Mouse (Mus musculus) limb, embryonic 15.5 days (tissue): ENCODE data around the gene Tmem151a. TPM values are rescaled to one million over a fixed set of nuclear protein-coding genes. Genes with fewer than 3 reads are reported as not detected.
A peak's percentile ranks its signal among the peaks of the same experiment; 100 is the strongest.

Source experiments
- ATAC-seq: fragments of 200-750 bp; cut with Nextera tagmentation; 2 replicates; pipeline ENCODE4 v1.8.0; 2017; ENCODE audit warnings: low read depth, moderate TSS enrichment; ENCODE audit not compliant: insufficient number of reproducible peaks, low FRiP score, low TSS enrichment
- H3K27ac ChIP-seq: fragments of 300-500 bp; sonication (generic); 2 replicates; pipeline ENCODE4 v1.5.1; 2015; ENCODE audit warnings: moderate library complexity, mild to moderate bottlenecking, inconsistent platforms
- H3K27me3 ChIP-seq: fragments of 300-500 bp; sonication (generic); 2 replicates; pipeline ENCODE4 v1.6.1; 2015; ENCODE audit warnings: inconsistent platforms
- H3K36me3 ChIP-seq: fragments of 300-500 bp; sonication (generic); 2 replicates; pipeline ENCODE4 v1.6.1; 2015; ENCODE audit warnings: inconsistent platforms
- H3K4me1 ChIP-seq: fragments of 300-500 bp; sonication (generic); 2 replicates; pipeline ENCODE4 v1.6.1; 2015; ENCODE audit warnings: inconsistent platforms
- H3K4me2 ChIP-seq: fragments of 300-500 bp; sonication (generic); 2 replicates; pipeline ENCODE4 v1.6.1; 2015; ENCODE audit warnings: mild to moderate bottlenecking, inconsistent platforms
- H3K4me3 ChIP-seq: fragments of 300-500 bp; sonication (generic); 2 replicates; pipeline ENCODE4 v1.5.1; 2015; ENCODE audit warnings: mild to moderate bottlenecking, inconsistent platforms
- H3K9ac ChIP-seq: fragments of 300-500 bp; sonication (generic); 2 replicates; pipeline ENCODE4 v1.6.1; 2015; ENCODE audit warnings: inconsistent platforms
- H3K9me3 ChIP-seq: fragments of 300-500 bp; sonication (generic); 2 replicates; pipeline ENCODE4 v1.6.1; 2016; ENCODE audit warnings: inconsistent platforms
- WGBS: fragments of 180-500 bp; shearing (Covaris S2); methylation state at CpG from one replicate; pipeline ENCODE4 v1.1.7; 2015; 5-methylcytosine and 5-hydroxymethylcytosine counted together
- polyA plus RNA-seq: library from polyadenylated mRNA; unstranded; fragments of >200 nt; fragmentation: Nextera tagmentation; extraction: Ambion mirVana; gene quantifications from 2 replicates; pipeline ENCODE4 v1.2.1, GENCODE M21; 2015

Gene Tmem151a
- polyA plus RNA-seq, 1 experiment from 2014 or later: 2.2 TPM

DNA sequence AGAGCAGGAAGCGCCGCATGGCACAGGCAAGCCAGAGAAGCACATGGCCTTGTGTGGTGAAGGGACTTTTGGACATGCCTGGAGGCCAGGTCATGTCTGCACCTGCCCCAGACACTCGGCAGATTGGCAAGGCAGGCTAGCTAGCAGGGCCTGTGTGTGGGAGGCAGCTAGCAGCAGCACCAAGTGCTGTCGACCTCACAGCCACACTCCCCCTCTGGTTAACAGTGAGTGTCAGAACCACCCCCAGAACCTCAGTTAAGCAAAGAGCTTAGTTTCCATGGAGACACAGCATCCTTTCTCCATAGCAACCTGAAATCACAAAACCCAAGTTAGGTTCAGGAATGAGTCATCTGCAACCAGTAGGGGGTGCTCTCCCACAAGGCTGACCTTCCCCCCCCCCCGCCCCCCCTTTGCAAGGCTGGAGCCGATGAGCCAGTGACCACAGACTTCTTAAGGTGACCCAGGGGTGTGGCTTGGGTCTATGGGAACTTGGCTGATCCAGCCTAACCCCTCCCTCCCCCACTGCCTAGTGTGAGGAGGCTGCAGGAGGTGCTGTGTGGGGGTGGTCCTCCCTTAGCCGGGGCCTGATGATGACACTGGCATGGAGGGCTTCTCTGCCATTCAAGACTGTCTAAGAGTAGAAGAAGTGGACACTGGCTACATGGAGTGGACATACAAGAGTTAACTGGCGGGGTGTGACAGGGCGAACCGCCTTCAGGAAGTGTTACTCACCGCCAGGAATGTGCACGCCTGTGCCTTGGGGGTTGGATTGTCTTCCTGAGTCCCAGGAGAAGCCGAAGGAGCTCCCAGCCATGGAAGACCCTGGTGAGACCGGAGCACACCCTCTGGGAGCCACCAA, 35.1 kb downstream of the Tmem151a start, which contains the start of gene Rin1:
TSS of gene Rin1 (plus strand) at position 435 of the 859 bp plus-strand sequence.
- Histone ChIP-seq H3K4me3 (peak within 1 kb of the TSS; percentile 27), H3K27me3 (peaks cover 44% of the 10 kb centered on the region), H3K27ac (peak within 1 kb of the TSS; percentile 27; the same call in 1 of the 2 replicates), H3K36me3 (peaks cover 48% of the 10 kb centered on the region), H3K4me2 (peak within 1 kb of the TSS; percentile 32), H3K9ac (0 out of 2 replicates have a peak within 1 kb of the TSS, but pooled peaks have one; percentile 20), H3K4me1 (peaks cover 35% of the 10 kb centered on the region), H3K9me3 (no peaks in the 10 kb centered on the region)
- WGBS: 14% methylated on average over 13 of the region's 14 CpGs
- ATAC-seq: no peak

DNA sequence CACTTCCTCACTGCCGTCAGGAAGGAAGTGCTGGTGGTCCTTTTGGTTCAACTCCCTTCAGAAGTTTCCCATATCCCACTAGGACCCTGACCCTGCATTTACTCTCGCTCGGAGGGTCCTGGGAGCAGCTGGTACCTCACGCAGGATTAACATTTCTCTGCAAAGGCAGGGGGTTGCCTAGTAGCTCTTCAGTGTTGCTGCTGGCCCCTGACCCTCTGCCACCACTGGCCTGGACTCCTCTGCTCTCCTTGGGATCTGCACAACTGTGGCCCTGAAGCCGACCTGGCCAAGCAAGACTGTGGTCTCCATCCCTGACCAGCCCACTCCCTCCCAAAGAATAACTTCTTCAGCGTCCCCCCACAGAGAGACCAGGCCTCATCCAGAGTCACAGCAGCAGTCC, 36.0 kb downstream of the Tmem151a start:
- Histone ChIP-seq H3K4me1 (peaks cover 35% of the 10 kb centered on the region), H3K27me3 (peaks cover 44% of the 10 kb centered on the region), H3K27ac (no peak overlapping the region), H3K9ac (no peak overlapping the region), H3K4me2 (no peak overlapping the region), H3K9me3 (no peaks in the 10 kb centered on the region), H3K4me3 (no peak overlapping the region), H3K36me3 (peaks cover 48% of the 10 kb centered on the region)
- WGBS: 78% methylated on average over 6 of the region's 6 CpGs
- no peak for ATAC-seq

DNA sequence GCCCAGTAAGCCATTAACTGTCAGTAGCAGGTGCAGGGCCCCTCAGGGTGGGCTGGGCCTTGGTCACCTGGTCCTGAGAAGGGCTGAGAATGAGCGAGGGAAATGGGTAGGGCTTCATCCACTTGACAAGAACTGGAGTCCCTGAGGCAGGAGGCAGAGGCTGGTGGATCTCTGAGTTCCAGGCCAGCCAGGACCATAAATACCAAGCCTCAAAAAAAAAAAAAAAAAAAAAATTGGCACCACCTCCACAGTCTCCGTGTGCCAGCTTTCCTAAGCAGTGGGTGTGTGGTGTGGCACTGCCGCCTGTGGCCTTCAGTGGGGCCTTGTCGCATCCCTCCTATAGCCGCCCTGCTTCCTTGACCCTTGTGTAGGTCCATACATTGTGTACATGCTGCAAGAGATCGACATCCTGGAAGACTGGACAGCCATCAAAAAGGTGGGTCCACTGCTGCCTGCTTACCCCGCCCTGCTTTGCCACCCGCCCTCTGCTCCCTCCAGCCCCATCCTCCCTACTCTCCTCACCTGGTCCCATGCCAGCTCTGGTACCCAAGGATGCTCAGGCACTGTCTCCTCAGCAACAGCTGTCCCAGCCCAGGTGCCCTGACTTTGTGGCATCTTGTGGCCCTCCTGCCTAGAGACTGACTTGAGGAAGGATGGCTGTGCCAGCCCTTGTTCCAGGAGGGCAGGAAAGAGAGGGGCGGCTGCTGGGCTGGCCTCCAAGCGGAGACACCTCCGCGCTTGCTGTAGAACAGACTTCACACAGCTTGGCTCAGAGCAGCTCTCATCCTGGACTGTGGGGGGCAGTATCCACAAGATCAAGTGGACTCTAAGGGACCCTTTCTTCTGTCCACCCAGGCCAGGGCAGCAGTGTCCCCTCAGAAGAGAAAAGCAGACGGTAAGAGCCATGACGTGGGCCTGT, 36.9 kb downstream of the Tmem151a start:
- H3K36me3 ChIP-seq: peaks cover 48% of the 10 kb centered on the region
- H3K9me3 ChIP-seq: no peaks in the 10 kb centered on the region
- WGBS: 85% methylated on average over 14 of the region's 14 CpGs
- H3K4me2 ChIP-seq: no peak overlapping the region
- peaks cover 36% of the 10 kb centered on the region for H3K27me3 ChIP-seq
- peaks cover 32% of the 10 kb centered on the region for H3K4me1 ChIP-seq
- H3K27ac ChIP-seq: no peak overlapping the region
- H3K9ac ChIP-seq: no peak overlapping the region
- H3K4me3 ChIP-seq: no peak overlapping the region
- no peak for ATAC-seq

DNA sequence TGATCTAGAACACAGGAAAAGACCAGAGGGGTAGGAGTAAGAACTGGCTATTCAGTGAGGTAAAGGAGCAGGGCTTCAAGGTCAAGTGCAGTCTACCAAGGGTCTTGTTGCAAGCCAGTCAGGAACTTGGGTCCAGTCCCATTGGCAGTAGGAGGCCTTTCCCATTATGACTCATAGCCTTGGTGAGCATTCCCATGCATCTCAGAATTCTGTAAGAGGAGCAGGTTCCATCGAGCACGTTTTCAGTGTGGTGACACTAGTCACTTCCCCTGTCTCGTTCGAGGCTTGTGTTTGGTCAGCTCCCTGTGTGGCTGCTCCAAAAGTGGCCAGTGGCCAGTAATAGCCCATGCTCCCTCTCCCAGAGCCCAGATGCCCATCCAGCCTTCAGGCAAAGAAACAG, 39.8 kb downstream of the Tmem151a start:
- no peaks in the 10 kb centered on the region for H3K9me3 ChIP-seq
- no peak overlapping the region for H3K4me3 ChIP-seq
- no peak overlapping the region for H3K4me2 ChIP-seq
- H3K27me3 ChIP-seq: peaks cover 7% of the 10 kb centered on the region
- WGBS: 80% methylated on average over 4 of the region's 4 CpGs
- H3K36me3 ChIP-seq: peaks cover 55% of the 10 kb centered on the region
- H3K9ac ChIP-seq: no peak overlapping the region
- peaks cover 25% of the 10 kb centered on the region for H3K4me1 ChIP-seq
- no peak overlapping the region for H3K27ac ChIP-seq
- no peak for ATAC-seq

- Histone ChIP-seq H3K9me3 (no peaks in the 10 kb centered on the region), H3K4me2 (peak overlapping the region; percentile 95), H3K9ac (peak overlapping the region; percentile 61), H3K27ac (peak overlapping the region; percentile 63), H3K36me3 (peaks cover 20% of the 10 kb centered on the region), H3K27me3 (no peaks in the 10 kb centered on the region), H3K4me3 (peak overlapping the region; percentile 87), H3K4me1 (peaks cover 35% of the 10 kb centered on the region)
- ATAC-seq: no peak
- WGBS: 3% methylated on average over 16 of the region's 16 CpGs
Measured at GRCm38 (mm10) chr19:5041588-5041987, 43.7 kb downstream of the Tmem151a start.

GRCm38 (mm10) chr19:5040862-5041523, 44.3 kb downstream of the Tmem151a start, which contains the start of gene Brms1:
TSS of gene Brms1 (plus strand) at chr19:5041354.
- peaks cover 14% of the 10 kb centered on the region for H3K36me3 ChIP-seq
- H3K9ac ChIP-seq: peak within 1 kb of the TSS; percentile 61
- no peaks in the 10 kb centered on the region for H3K27me3 ChIP-seq
- H3K9me3 ChIP-seq: no peaks in the 10 kb centered on the region
- peak; percentile 75 for ATAC-seq
- H3K4me3 ChIP-seq: peak within 1 kb of the TSS; percentile 87
- peak within 1 kb of the TSS; percentile 63 for H3K27ac ChIP-seq
- WGBS: 7% methylated on average over 40 of the region's 40 CpGs
- H3K4me2 ChIP-seq: peak within 1 kb of the TSS; percentile 95
- H3K4me1 ChIP-seq: peaks cover 35% of the 10 kb centered on the region

DNA sequence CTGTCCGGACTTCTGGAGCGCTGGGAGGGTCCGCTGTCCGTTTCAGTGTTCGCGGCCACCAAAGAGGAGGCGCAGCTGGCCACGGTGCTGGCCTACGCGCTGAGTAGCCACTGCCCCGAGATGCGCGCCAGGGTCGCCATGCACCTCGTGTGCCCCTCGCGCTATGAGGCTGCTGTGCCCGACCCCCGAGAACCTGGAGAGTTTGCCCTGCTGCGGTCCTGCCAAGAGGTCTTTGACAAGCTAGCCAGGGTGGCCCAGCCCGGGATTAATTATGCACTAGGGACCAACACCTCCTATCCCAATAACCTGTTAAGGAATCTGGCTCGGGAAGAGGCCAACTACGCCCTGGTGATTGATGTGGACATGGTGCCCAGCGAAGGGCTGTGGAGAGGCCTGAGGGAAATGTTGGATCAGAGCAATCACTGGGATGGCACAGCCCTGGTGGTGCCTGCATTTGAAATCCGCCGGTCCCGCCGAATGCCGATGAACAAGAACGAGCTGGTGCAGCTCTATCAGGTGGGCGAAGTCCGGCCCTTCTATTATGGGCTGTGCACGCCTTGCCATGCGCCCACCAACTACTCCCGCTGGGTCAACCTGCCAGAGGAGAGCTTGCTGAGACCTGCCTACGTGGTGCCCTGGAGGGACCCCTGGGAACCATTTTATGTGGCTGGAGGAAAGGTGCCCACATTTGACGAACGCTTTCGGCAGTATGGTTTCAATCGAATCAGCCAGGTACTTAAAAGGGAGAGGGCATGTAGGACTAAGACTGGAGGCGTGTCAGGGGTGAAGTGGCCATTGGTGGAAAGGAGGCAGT, 45.8 kb downstream of the Tmem151a start:
- Histone ChIP-seq H3K4me2 (peak overlapping the region; percentile 95), H3K4me1 (peaks cover 35% of the 10 kb centered on the region), H3K27ac (peak overlapping the region; percentile 76; the same call in 1 of the 2 replicates), H3K36me3 (0 out of 2 replicates have a peak, but pooled peaks cover 8% of the 10 kb centered on the region), H3K9ac (peak overlapping the region; percentile 89), H3K27me3 (no peaks in the 10 kb centered on the region), H3K9me3 (no peaks in the 10 kb centered on the region), H3K4me3 (peak overlapping the region; percentile 87)
- ATAC-seq: no peak
- WGBS: 7% methylated on average over 41 of the region's 41 CpGs

DNA sequence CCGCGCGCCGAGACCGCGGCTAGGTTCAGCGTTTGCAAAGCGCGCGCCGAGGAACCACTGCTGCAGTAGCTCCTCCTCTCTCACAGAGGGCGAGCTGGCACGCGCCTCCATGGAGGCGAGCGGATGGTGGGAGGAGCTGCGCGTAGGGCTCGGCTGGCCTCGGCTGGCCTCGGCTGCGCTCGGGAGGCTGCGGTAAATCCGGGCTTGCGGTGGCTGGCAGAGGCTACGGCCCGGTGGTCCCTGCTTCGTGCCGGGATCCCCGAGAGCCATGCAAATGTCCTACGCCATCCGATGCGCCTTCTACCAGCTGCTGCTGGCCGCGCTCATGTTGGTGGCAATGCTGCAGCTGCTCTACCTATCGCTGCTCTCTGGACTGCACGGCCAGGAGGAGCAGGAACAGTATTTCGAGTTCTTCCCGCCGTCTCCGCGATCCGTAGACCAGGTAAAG, 46.6 kb downstream of the Tmem151a start, which contains the start of the genes B4gat1 and AC124502.3:
TSS of gene B4gat1 (plus strand) at position 118 of the 448 bp plus-strand sequence.
TSS of gene AC124502.3 (plus strand) at position 183 of the 448 bp plus-strand sequence.
- peak; percentile 89 for ATAC-seq
- H3K27ac ChIP-seq: peak within 1 kb of the TSS; percentile 76
- no peaks in the 10 kb centered on the region for H3K9me3 ChIP-seq
- peaks cover 35% of the 10 kb centered on the region for H3K4me1 ChIP-seq
- WGBS: under 1% methylated on average over 38 of the region's 44 CpGs
- peak within 1 kb of the TSS; percentile 95 for H3K4me2 ChIP-seq
- no peaks in the 10 kb centered on the region for H3K27me3 ChIP-seq
- H3K36me3 ChIP-seq: 0 out of 2 replicates have a peak, but pooled peaks cover 8% of the 10 kb centered on the region
- H3K9ac ChIP-seq: peak within 1 kb of the TSS; percentile 89
- H3K4me3 ChIP-seq: peak within 1 kb of the TSS; percentile 87

GRCm38 (mm10) chr19:5037678-5038571, 47.4 kb downstream of the Tmem151a start:
- Histone ChIP-seq H3K27me3 (no peaks in the 10 kb centered on the region), H3K4me2 (peak overlapping the region; percentile 95), H3K36me3 (0 out of 2 replicates have a peak, but pooled peaks cover 5% of the 10 kb centered on the region), H3K9ac (peak overlapping the region; percentile 89), H3K9me3 (no peaks in the 10 kb centered on the region), H3K4me1 (peaks cover 35% of the 10 kb centered on the region), H3K4me3 (peak overlapping the region; percentile 87), H3K27ac (peak overlapping the region; percentile 76)
- WGBS: 4% methylated on average over 32 of the region's 32 CpGs
- ATAC-seq: 0 out of 2 replicates have a peak, but pooled peaks have one; percentile 26

DNA sequence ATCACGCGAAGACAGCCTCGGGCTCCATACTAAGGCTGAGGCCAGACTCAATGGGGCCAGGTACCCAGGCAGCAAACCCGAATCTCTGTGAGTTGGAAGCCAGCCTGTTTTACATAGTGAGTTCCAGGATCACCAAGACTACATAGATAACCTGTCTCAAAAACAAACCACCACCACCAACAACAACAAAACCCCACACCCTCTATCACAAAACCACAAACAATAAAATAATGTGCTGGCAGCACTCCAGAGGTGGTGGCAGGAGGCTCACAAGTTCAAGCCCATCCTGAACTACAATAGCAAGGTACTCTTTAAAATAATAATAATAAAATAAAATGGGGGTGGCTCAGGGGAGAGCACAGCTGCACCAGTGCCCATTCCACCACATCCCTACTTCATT, 48.8 kb downstream of the Tmem151a start:
- no peak overlapping the region for H3K4me2 ChIP-seq
- no peak for ATAC-seq
- WGBS: 77% methylated on average over 4 of the region's 4 CpGs
- no peak overlapping the region for H3K9ac ChIP-seq
- H3K4me1 ChIP-seq: peaks cover 28% of the 10 kb centered on the region
- no peaks in the 10 kb centered on the region for H3K27me3 ChIP-seq
- H3K36me3 ChIP-seq: peaks cover 4% of the 10 kb centered on the region
- H3K9me3 ChIP-seq: no peaks in the 10 kb centered on the region
- H3K27ac ChIP-seq: no peak overlapping the region
- H3K4me3 ChIP-seq: no peak overlapping the region
